10 mouse cellular contexts compared by ENCODE assay signal in the genomic region with DNA sequence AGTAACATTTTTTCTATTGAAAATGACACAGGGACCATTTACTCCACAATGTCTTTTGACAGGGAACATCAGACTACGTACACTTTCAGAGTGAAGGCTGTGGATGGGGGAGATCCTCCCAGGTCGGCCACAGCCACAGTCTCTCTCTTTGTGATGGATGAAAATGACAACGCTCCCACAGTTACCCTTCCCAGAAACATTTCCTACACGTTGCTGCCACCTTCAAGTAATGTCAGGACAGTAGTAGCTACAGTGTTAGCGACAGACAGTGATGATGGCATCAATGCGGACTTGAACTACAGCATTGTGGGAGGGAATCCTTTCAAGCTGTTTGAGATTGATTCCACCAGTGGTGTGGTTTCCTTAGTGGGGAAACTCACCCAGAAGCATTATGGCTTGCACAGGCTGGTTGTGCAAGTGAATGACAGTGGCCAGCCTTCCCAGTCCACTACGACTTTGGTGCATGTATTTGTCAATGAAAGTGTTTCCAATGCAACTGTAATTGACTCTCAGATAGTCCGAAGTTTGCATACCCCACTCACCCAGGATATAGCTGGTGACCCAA. TPM values are rescaled to one million over a fixed set of nuclear protein-coding genes. Genes with fewer than 3 reads are reported as not detected.
DNase-seq lines count a peak whose midpoint lies in the region; ATAC-seq lines count a peak whose summit lies in the region.
"Had no signal": no experiment of that assay in that cellular context is flagged by ENCODE, and none has a peak within 500 bp of the region (broad histone marks: within the 10 kb centered on the region; RNA-seq: fewer than 3 reads in every experiment).

No protein-coding gene starts in this region.

- 15% methylated on average over 8 of the region's 8 CpGs for WGBS in heart, embryonic 11.5 days (ENCODE audit: insufficient replicate concordance)
- WGBS in embryonic facial prominence, embryonic 11.5 days = 33% methylated on average over 8 of the region's 8 CpGs
- 26% methylated on average over 8 of the region's 8 CpGs for WGBS in hindbrain, embryonic 15.5 days
- 26% methylated on average over 8 of the region's 8 CpGs for WGBS in midbrain, embryonic 16.5 days

- no peaks in the 10 kb centered on the region for H3K9me3 ChIP-seq in heart, embryonic 11.5 days (replicated peaks; ENCODE audit: control insufficient read depth, low read length)
- H3K9me3 ChIP-seq in embryonic facial prominence, embryonic 11.5 days (replicated peaks; ENCODE audit: control insufficient read depth, low read length) = no peaks in the 10 kb centered on the region
- H3K9me3 ChIP-seq in hindbrain, embryonic 15.5 days = no peaks in the 10 kb centered on the region
- H3K9me3 ChIP-seq in midbrain, embryonic 16.5 days (replicated peaks; ENCODE audit: control insufficient read depth, low read length, poor library complexity, severe bottlenecking) = no peaks in the 10 kb centered on the region

- no peaks in the 10 kb centered on the region for H3K4me1 ChIP-seq in heart, embryonic 11.5 days (ENCODE audit: control insufficient read depth, insufficient read depth, low read length)
- no peaks in the 10 kb centered on the region for H3K4me1 ChIP-seq in embryonic facial prominence, embryonic 11.5 days (ENCODE audit: control insufficient read depth, insufficient read depth, low read length)
- peaks cover 23% of the 10 kb centered on the region for H3K4me1 ChIP-seq in hindbrain, embryonic 15.5 days (replicated peaks)
- peaks cover 18% of the 10 kb centered on the region for H3K4me1 ChIP-seq in midbrain, embryonic 16.5 days (ENCODE audit: control insufficient read depth, insufficient read depth, low read length)

- no peak for ATAC-seq in heart, embryonic 11.5 days (replicated peaks; ENCODE audit: insufficient number of reproducible peaks, low FRiP score, low TSS enrichment)
- ATAC-seq in embryonic facial prominence, embryonic 11.5 days (replicated peaks; ENCODE audit: insufficient number of reproducible peaks, low FRiP score, low TSS enrichment, low read depth) = no peak
- ATAC-seq in hindbrain, embryonic 15.5 days (ENCODE audit: low FRiP score, low read depth) = no peak
- ATAC-seq in midbrain, embryonic 16.5 days = no peak

- H3K27me3 ChIP-seq in heart, embryonic 11.5 days (ENCODE audit: control insufficient read depth, insufficient read depth, low read length) = no peaks in the 10 kb centered on the region
- no peaks in the 10 kb centered on the region for H3K27me3 ChIP-seq in embryonic facial prominence, embryonic 11.5 days (ENCODE audit: control insufficient read depth, insufficient read depth, low read length)
- no peaks in the 10 kb centered on the region for H3K27me3 ChIP-seq in hindbrain, embryonic 15.5 days
- no peaks in the 10 kb centered on the region for H3K27me3 ChIP-seq in midbrain, embryonic 16.5 days (ENCODE audit: control insufficient read depth, insufficient read depth, low read depth, low read length)
- H3K27me3 ChIP-seq: CH12.LX had no signal

- DNase-seq in heart, adult 8-10 months (ENCODE audit: low spot score) = no peak
- DNase-seq in embryonic facial prominence, embryonic 11.5 days (ENCODE audit: low spot score) = no peak
- no peak for DNase-seq in adrenal gland, adult 2 months
- no peak for DNase-seq in spleen, postnatal 10 days (ENCODE audit: low spot score in 2 of 2)
- DNase-seq in urinary bladder, adult 2 months (ENCODE audit: low spot score) = no peak
- DNase-seq: kidney, adult 8-10 months had no signal

- peak overlapping the region; percentile 89 for H3K9ac ChIP-seq in heart, embryonic 11.5 days (ENCODE audit: low read depth, low read length)
- H3K9ac ChIP-seq in embryonic facial prominence, embryonic 11.5 days (replicated peaks; ENCODE audit: low read length) = no peak overlapping the region
- H3K9ac ChIP-seq in hindbrain, embryonic 15.5 days = peak overlapping the region; percentile 70
- peak overlapping the region; percentile 92 for H3K9ac ChIP-seq in midbrain, embryonic 16.5 days (ENCODE audit: low read depth, low read length)

- no peaks in the 10 kb centered on the region for H3K36me3 ChIP-seq in heart, embryonic 11.5 days (ENCODE audit: control insufficient read depth, insufficient read depth, low read length)
- no peaks in the 10 kb centered on the region for H3K36me3 ChIP-seq in embryonic facial prominence, embryonic 11.5 days (replicated peaks; ENCODE audit: control insufficient read depth, insufficient read depth, low read depth, low read length)
- no peaks in the 10 kb centered on the region for H3K36me3 ChIP-seq in hindbrain, embryonic 15.5 days
- H3K36me3 ChIP-seq in midbrain, embryonic 16.5 days (ENCODE audit: control insufficient read depth, insufficient read depth, low read length) = no peaks in the 10 kb centered on the region

- H3K27ac ChIP-seq in heart, embryonic 11.5 days (ENCODE audit: low read depth, low read length) = peak overlapping the region; percentile 17; the same call in 1 of the 2 replicates
- no peak overlapping the region for H3K27ac ChIP-seq in embryonic facial prominence, embryonic 11.5 days (replicated peaks; ENCODE audit: low read depth, low read length)
- no peak overlapping the region; the same call in 1 of the 2 replicates for H3K27ac ChIP-seq in hindbrain, embryonic 15.5 days (replicated peaks)
- 0 out of 2 replicates have a peak overlapping the region, but pooled peaks have one; percentile 22 for H3K27ac ChIP-seq in midbrain, embryonic 16.5 days (ENCODE audit: low read length)

- H3K4me3 ChIP-seq in heart, embryonic 11.5 days (ENCODE audit: low read depth, low read length) = peak overlapping the region; percentile 78
- peak overlapping the region; percentile 63 for H3K4me3 ChIP-seq in embryonic facial prominence, embryonic 11.5 days (ENCODE audit: low read depth, low read length)
- peak overlapping the region; percentile 59 for H3K4me3 ChIP-seq in hindbrain, embryonic 15.5 days
- H3K4me3 ChIP-seq in midbrain, embryonic 16.5 days (ENCODE audit: low read depth, low read length) = peak overlapping the region; percentile 85

- H3K4me2 ChIP-seq in heart, embryonic 11.5 days = peak overlapping the region; percentile 95
- peak overlapping the region; percentile 88 for H3K4me2 ChIP-seq in embryonic facial prominence, embryonic 11.5 days (ENCODE audit: low read depth, low read length)
- H3K4me2 ChIP-seq in hindbrain, embryonic 15.5 days = peak overlapping the region; percentile 89
- H3K4me2 ChIP-seq in midbrain, embryonic 16.5 days (ENCODE audit: low read length) = peak overlapping the region; percentile 80

RNA-seq across cellular contexts. Expression of a gene that starts 3.5 kb away (rescaled TPM):
- polyA plus RNA-seq in heart, embryonic 11.5 days (2014; fragmentation: Nextera tagmentation; extraction: Ambion mirVana) = 17.6 and 19.4 TPM in 2 replicates
- total RNA-seq in heart, adult 8-10 months (2022) = 100 to 1,000 TPM in 1 of 4 experiments, 10 to 100 TPM in 3; 92.5 to 103 (median 96.8) TPM
- polyA plus RNA-seq in embryonic facial prominence, embryonic 11.5 days (2014; fragmentation: Nextera tagmentation; extraction: Ambion mirVana) = 7.4 and 8.0 TPM in 2 replicates
- polyA plus RNA-seq in hindbrain, embryonic 15.5 days (2015; fragmentation: Nextera tagmentation; extraction: Ambion mirVana) = 24.6 and 25.7 TPM in 2 replicates
- 22.3 and 23.5 TPM in 2 replicates for polyA plus RNA-seq in midbrain, embryonic 16.5 days (2015; fragmentation: Nextera tagmentation; extraction: Ambion mirVana)
- total RNA-seq in adrenal gland, adult 2 months (2021) = 1 to 10 TPM; 1.4 to 2.6 TPM
- polyA plus RNA-seq in adrenal gland, adult 2 months (2012; rRNA removed) = 1.1 and 1.8 TPM in 2 replicates
- 31.7 and 41.8 TPM in 2 replicates for polyA plus RNA-seq in urinary bladder, adult 2 months (2012; rRNA removed)
- total RNA-seq: CH12.LX had no signal

Comparison
In these comparisons a context has a peak if more than half of its experiments do, and no peak if none do; other contexts are left out.
1. H3K27ac ChIP-seq: peak in heart, embryonic 11.5 days (single experiment) and midbrain, embryonic 16.5 days (single experiment); none in embryonic facial prominence, embryonic 11.5 days (single experiment) and hindbrain, embryonic 15.5 days (single experiment).
2. Peak in every context shown above with its lines, with median percentiles within 50 percentile points of each other: H3K4me2 ChIP-seq and H3K4me3 ChIP-seq.